Mouse (Mus musculus): ENCODE measurements around the gene Ankrd9.

DNA sequence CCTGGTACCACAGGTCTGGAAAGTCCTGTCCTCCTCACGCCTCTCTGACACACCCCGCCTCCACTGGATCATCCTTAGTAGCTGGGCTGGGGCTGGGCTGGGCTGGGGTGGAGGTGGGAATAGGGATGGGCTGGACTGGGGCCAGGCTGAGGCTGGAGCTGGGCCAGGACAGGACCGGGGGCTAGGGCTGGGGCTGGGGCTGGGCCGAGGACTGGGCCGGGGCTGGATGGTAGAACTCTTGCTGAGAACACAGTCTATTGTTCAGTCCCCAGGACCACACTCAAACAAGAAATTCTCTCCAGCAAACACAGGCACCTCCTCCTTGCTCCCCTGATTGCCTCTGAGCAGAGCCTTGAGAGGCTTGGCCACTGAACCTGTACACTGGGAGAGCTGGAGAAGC lies 27.5 kb upstream of the Ankrd9 start:
- TF ChIP-seq CTCF (IDR thresholded peaks at IDR 0.05; ENCODE audit: low read depth, low read length) (no peak), POLR2A (IDR thresholded peaks at IDR 0.05; ENCODE audit: borderline replicate concordance, low read depth, low read length) (no peak)
